Mouse (Mus musculus) cerebellum, adult 2 months (tissue): Measurements from ENCODE around the gene Hist3h2a. TPM values are rescaled to one million over a fixed set of nuclear protein-coding genes. Genes with fewer than 3 reads are reported as not detected.
A peak's percentile ranks its signal among the peaks of the same experiment; 100 is the strongest.

Source experiments
- DNase-seq, 2 experiments: peaks; one replicate each; pipeline ENCODE4 v3.0.0; 2021
- H3K27ac ChIP-seq: fragments of 200-500 bp; 2 replicates; pipeline ENCODE4 v1.5.1; 2012; ENCODE audit warnings: low read length, control low read depth, inconsistent platforms; ENCODE audit not compliant: insufficient read depth
- H3K27me3 ChIP-seq: fragments of 200-500 bp; 2 replicates; pipeline ENCODE4 v1.6.1; 2012; ENCODE audit warnings: inconsistent platforms, mild to moderate bottlenecking, low read length, moderate library complexity; ENCODE audit not compliant: control insufficient read depth, insufficient read depth
- H3K4me1 ChIP-seq: fragments of 200-500 bp; 2 replicates; pipeline ENCODE4 v1.6.1; 2011; ENCODE audit warnings: low read length; ENCODE audit not compliant: control insufficient read depth, insufficient read depth
- H3K4me3 ChIP-seq: fragments of 200-500 bp; replicated peaks from 2 replicates; pipeline ENCODE3; 2011; ENCODE audit warnings: mild to moderate bottlenecking, low read depth, low read length, control low read depth; ENCODE audit not compliant: insufficient read depth
- CTCF ChIP-seq: fragments of 200-500 bp; IDR thresholded peaks from 2 replicates; pipeline ENCODE4 v1.5.1; 2011; ENCODE audit warnings: low read depth, mild to moderate bottlenecking, control low read depth, low read length, moderate library complexity, borderline replicate concordance; ENCODE audit not compliant: insufficient read depth
- POLR2A ChIP-seq: fragments of 200-500 bp; IDR thresholded peaks from 2 replicates; pipeline ENCODE4 v1.6.1; 2011; ENCODE audit warnings: low read length, control low read depth, borderline replicate concordance; ENCODE audit not compliant: insufficient read depth
- WGBS: fragments of 180-500 bp; shearing (Covaris S2); methylation state at CpG from one replicate; pipeline ENCODE4 v1.1.7; 2018; 5-methylcytosine and 5-hydroxymethylcytosine counted together
- polyA plus RNA-seq: library from polyadenylated mRNA; depleted of rRNA; stranded (reverse); fragments of >200 nt; gene quantifications from 2 replicates; pipeline ENCODE4 v1.2.3, GENCODE M21; 2012

The Hist3h2a gene
- polyA plus RNA-seq, 1 experiment: 41.3 TPM

- no peaks in the 10 kb centered on the region; the same call in none of the 2 replicates for H3K4me1 ChIP-seq
- TF ChIP-seq CTCF (no peak), POLR2A (no peak)
- no peak for DNase-seq
- 70% methylated on average over 9 of the region's 9 CpGs for WGBS
- H3K27me3 ChIP-seq: no peaks in the 10 kb centered on the region
- H3K27ac ChIP-seq: no peak overlapping the region
- no peak overlapping the region for H3K4me3 ChIP-seq
Measured at GRCm38 (mm10) chr11:58990794-58991193, 36.3 kb downstream of the Hist3h2a start.

- no peak for TF ChIP-seq CTCF
- TF ChIP-seq POLR2A: no peak
- Histone ChIP-seq H3K27ac (no peak overlapping the region), H3K4me3 (no peak overlapping the region), H3K4me1 (no peaks in the 10 kb centered on the region), H3K27me3 (no peaks in the 10 kb centered on the region)
- 82% methylated on average over 3 of the region's 3 CpGs for WGBS
- no peak for DNase-seq
Measured at GRCm38 (mm10) chr11:58991911-58992310, 37.4 kb downstream of the Hist3h2a start.

- Histone ChIP-seq H3K4me1 (no peaks in the 10 kb centered on the region), H3K27ac (no peak overlapping the region), H3K27me3 (no peaks in the 10 kb centered on the region), H3K4me3 (no peak overlapping the region)
- no peak for TF ChIP-seq POLR2A
- 80% methylated on average over 6 of the region's 6 CpGs for WGBS
- no peak for DNase-seq
Measured at GRCm38 (mm10) chr11:58993091-58993670, 38.7 kb downstream of the Hist3h2a start.

- Histone ChIP-seq H3K27me3 (no peaks in the 10 kb centered on the region), H3K4me1 (no peaks in the 10 kb centered on the region), H3K4me3 (peak overlapping the region; percentile 52), H3K27ac (no peak overlapping the region)
- 2% methylated on average over 31 of the region's 35 CpGs for WGBS
- DNase-seq: peak; percentile 41 to 51
- TF ChIP-seq CTCF (peak; percentile 49; the same call in 1 of the 2 replicates), POLR2A (no peak)
Measured at GRCm38 (mm10) chr11:58994337-58994826, 39.9 kb downstream of the Hist3h2a start.

- Histone ChIP-seq H3K27ac (no peak overlapping the region), H3K4me1 (no peaks in the 10 kb centered on the region), H3K27me3 (no peaks in the 10 kb centered on the region), H3K4me3 (no peak overlapping the region)
- no peak for DNase-seq
- TF ChIP-seq POLR2A: no peak
- no peak for TF ChIP-seq CTCF
- 55% methylated on average over 9 of the region's 9 CpGs for WGBS
Measured at GRCm38 (mm10) chr11:58995061-58995806, 40.7 kb downstream of the Hist3h2a start.

- TF ChIP-seq CTCF (no peak), POLR2A (no peak)
- H3K27ac ChIP-seq: no peak overlapping the region
- H3K4me3 ChIP-seq: no peak overlapping the region
- no peak for DNase-seq
- no peaks in the 10 kb centered on the region for H3K4me1 ChIP-seq
- 59% methylated on average over 12 of the region's 12 CpGs for WGBS
- H3K27me3 ChIP-seq: no peaks in the 10 kb centered on the region
Measured at GRCm38 (mm10) chr11:58995807-58996370, 41.4 kb downstream of the Hist3h2a start.

- DNase-seq: no peak
- Histone ChIP-seq H3K4me3 (no peak overlapping the region), H3K27ac (no peak overlapping the region), H3K27me3 (no peaks in the 10 kb centered on the region), H3K4me1 (no peaks in the 10 kb centered on the region)
- WGBS: 80% methylated on average over 5 of the region's 5 CpGs
- TF ChIP-seq CTCF (no peak), POLR2A (no peak)
Measured at GRCm38 (mm10) chr11:58997541-58997940, 43.1 kb downstream of the Hist3h2a start.

- H3K27ac ChIP-seq: no peak overlapping the region
- no peaks in the 10 kb centered on the region for H3K4me1 ChIP-seq
- DNase-seq: no peak
- TF ChIP-seq CTCF: no peak
- no peak for TF ChIP-seq POLR2A
- no peaks in the 10 kb centered on the region for H3K27me3 ChIP-seq
- 50% methylated on average over 11 of the region's 11 CpGs for WGBS
- no peak overlapping the region for H3K4me3 ChIP-seq
Measured at GRCm38 (mm10) chr11:58999158-58999557, 44.7 kb downstream of the Hist3h2a start.
